Mouse (Mus musculus): ENCODE data around the gene Fxyd2. TPM values are rescaled to one million over a fixed set of nuclear protein-coding genes. Genes with fewer than 3 reads are reported as not detected.
A peak's percentile ranks its signal among the peaks of the same experiment; 100 is the strongest.

The Fxyd2 gene
- polyA plus RNA-seq, 1 experiment from 2014 or later: 13.6 TPM

- H3K4me2 ChIP-seq: no peak overlapping the region
- H3K36me3 ChIP-seq: no peaks in the 10 kb centered on the region
- H3K9me3 ChIP-seq (replicated peaks): no peaks in the 10 kb centered on the region
- no peak overlapping the region for H3K27ac ChIP-seq (replicated peaks)
- 84% methylated on average over 3 of the region's 3 CpGs for WGBS
- H3K4me3 ChIP-seq (replicated peaks): no peak overlapping the region
- H3K9ac ChIP-seq (replicated peaks): no peak overlapping the region
- H3K4me1 ChIP-seq: peaks cover 56% of the 10 kb centered on the region
- H3K27me3 ChIP-seq (replicated peaks): no peaks in the 10 kb centered on the region
- ATAC-seq (ENCODE audit: low FRiP score): no peak
Measured at GRCm38 (mm10) chr9:45373896-45374295, 25.6 kb upstream of the Fxyd2 start.

DNA sequence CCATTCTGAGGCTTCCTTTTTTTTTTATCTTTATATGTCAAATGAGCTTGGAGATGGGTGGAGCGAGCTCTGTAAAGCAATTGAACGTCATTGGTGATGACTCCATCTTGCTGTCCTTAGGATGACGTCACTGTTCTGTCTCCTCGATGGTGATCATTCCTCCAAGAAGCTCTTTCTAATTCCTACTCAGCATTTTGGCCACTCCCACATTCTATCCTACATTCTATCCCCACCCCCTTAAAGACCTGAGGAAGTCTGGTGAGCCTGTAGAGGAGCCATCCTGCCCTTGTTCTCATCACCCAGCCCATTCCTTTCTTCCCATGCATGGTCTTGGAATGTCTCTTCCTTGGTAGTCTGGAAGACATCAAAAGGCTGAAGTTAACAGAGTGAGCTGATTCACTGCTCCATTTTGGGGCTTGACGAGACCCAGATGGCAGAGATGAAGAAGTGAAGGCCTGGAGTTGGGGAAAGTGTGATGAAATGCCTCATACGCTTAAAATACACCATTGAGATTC, 24.4 kb upstream of the Fxyd2 start:
- WGBS: 92% methylated on average over 6 of the region's 6 CpGs
- peaks cover 53% of the 10 kb centered on the region for H3K4me1 ChIP-seq
- no peaks in the 10 kb centered on the region for H3K36me3 ChIP-seq
- no peaks in the 10 kb centered on the region for H3K27me3 ChIP-seq (replicated peaks)
- H3K9ac ChIP-seq (replicated peaks): no peak overlapping the region
- H3K4me2 ChIP-seq: no peak overlapping the region
- no peak overlapping the region for H3K4me3 ChIP-seq (replicated peaks)
- H3K9me3 ChIP-seq (replicated peaks): no peaks in the 10 kb centered on the region
- no peak for ATAC-seq (ENCODE audit: low FRiP score)
- no peak overlapping the region for H3K27ac ChIP-seq (replicated peaks)

GRCm38 (mm10) chr9:45376427-45376826, 23.0 kb upstream of the Fxyd2 start:
- 72% methylated on average over 4 of the region's 4 CpGs for WGBS
- no peak overlapping the region for H3K27ac ChIP-seq (replicated peaks)
- H3K9me3 ChIP-seq (replicated peaks): no peaks in the 10 kb centered on the region
- no peak overlapping the region for H3K4me2 ChIP-seq
- peaks cover 60% of the 10 kb centered on the region for H3K4me1 ChIP-seq
- H3K36me3 ChIP-seq: no peaks in the 10 kb centered on the region
- no peak for ATAC-seq (ENCODE audit: low FRiP score)
- H3K4me3 ChIP-seq (replicated peaks): no peak overlapping the region
- no peak overlapping the region for H3K9ac ChIP-seq (replicated peaks)
- no peaks in the 10 kb centered on the region for H3K27me3 ChIP-seq (replicated peaks)

DNA sequence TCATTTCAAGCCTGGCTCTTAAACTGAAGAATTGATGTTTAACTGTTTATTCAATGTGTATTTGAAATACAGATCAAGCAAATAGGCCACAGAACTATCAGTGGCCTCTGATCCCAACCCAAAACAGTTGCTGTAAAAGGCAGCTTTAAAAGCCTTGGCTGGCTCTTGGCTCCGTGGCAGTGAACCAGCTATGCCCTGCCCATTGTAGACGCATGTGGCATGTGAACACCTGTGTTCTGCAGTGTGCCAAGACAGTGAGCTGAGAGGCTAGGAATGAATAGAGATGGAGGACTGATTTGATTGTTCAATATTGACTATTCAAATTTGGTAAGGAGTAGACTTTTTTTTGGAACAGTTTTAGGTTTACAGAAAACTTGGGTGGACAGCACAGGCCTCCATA, 22.6 kb upstream of the Fxyd2 start:
- Histone ChIP-seq H3K4me1 (peaks cover 58% of the 10 kb centered on the region), H3K4me2 (no peak overlapping the region), H3K9ac (replicated peaks) (no peak overlapping the region), H3K27ac (replicated peaks) (no peak overlapping the region), H3K9me3 (replicated peaks) (no peaks in the 10 kb centered on the region), H3K36me3 (no peaks in the 10 kb centered on the region), H3K27me3 (replicated peaks) (no peaks in the 10 kb centered on the region), H3K4me3 (replicated peaks) (no peak overlapping the region)
- ATAC-seq (ENCODE audit: low FRiP score): no peak
- WGBS: 72% methylated on average over 2 of the region's 2 CpGs

DNA sequence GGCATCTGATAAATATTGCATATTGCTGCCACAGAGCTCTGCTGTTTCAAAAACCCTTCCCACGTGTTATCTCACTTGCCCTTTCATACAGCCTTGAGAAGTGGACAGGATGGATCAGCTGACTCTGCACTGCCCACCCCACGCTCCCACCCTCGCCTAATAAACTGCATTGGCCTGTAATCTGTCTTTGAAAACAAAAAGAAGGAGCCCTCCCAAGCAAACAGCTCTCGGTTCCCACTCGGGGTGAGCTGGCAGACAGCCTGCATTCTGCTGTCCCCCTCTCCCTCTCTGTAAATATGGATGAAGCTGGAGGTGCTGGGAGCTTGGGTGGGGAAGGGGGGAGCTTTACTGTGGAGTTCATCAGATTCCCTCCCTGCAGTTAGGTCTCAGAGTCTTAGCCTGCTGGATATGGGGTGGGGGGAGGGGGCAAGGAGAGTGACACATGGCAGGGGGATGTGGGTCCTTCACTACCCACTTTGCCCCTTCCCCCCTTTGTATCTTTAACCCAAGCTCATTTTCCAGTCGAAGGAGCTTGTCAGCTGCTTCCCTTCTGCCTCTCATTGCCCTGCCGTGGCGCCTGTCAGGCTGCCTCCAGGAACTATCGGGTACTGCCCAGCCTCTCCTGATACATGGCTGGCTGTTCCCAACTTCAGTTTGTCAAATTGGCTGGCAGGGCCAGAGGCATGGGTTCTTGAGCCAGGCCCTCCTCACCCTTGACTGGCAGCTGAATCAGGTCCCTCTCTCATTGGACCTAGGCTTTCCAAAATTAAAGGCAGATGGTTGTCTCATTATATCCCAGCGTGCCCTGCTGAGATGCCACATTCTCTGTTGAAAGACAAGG, 18.8 kb upstream of the Fxyd2 start:
- Histone ChIP-seq H3K36me3 (no peaks in the 10 kb centered on the region), H3K27ac (replicated peaks) (peak overlapping the region; percentile 59), H3K4me3 (replicated peaks) (no peak overlapping the region), H3K9me3 (replicated peaks) (no peaks in the 10 kb centered on the region), H3K9ac (replicated peaks) (no peak overlapping the region), H3K4me2 (peak overlapping the region; percentile 5; the same call in 1 of the 2 replicates), H3K27me3 (replicated peaks) (no peaks in the 10 kb centered on the region), H3K4me1 (peaks cover 54% of the 10 kb centered on the region)
- WGBS: 30% methylated on average over 10 of the region's 10 CpGs
- peak; percentile 54 for ATAC-seq (ENCODE audit: low FRiP score)

DNA sequence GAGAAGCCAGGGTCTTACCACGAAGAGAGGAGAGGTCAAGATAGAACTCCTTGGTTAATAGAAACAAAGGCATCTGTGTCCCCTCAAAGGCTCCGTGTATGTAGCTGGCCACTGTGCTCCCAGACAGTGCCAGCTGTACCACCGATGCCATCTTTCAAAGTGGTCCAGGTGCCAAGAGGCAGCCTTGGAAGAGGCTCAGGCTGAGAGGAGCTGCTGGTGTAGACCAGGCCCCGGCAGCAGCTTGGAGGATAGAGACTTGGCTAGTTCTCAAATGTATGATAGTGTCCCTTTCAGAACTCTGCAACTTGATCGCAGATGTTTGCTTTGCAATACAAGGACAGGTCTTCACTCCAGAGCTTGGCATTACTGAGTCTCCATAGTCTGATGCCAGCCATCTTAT, 17.1 kb upstream of the Fxyd2 start:
- no peak overlapping the region for H3K9ac ChIP-seq (replicated peaks)
- no peak overlapping the region for H3K27ac ChIP-seq (replicated peaks)
- H3K36me3 ChIP-seq: no peaks in the 10 kb centered on the region
- no peak for ATAC-seq (ENCODE audit: low FRiP score)
- 73% methylated on average over 5 of the region's 5 CpGs for WGBS
- H3K4me3 ChIP-seq (replicated peaks): no peak overlapping the region
- H3K4me1 ChIP-seq: peaks cover 42% of the 10 kb centered on the region
- H3K4me2 ChIP-seq: no peak overlapping the region
- H3K9me3 ChIP-seq (replicated peaks): no peaks in the 10 kb centered on the region
- no peaks in the 10 kb centered on the region for H3K27me3 ChIP-seq (replicated peaks)

DNA sequence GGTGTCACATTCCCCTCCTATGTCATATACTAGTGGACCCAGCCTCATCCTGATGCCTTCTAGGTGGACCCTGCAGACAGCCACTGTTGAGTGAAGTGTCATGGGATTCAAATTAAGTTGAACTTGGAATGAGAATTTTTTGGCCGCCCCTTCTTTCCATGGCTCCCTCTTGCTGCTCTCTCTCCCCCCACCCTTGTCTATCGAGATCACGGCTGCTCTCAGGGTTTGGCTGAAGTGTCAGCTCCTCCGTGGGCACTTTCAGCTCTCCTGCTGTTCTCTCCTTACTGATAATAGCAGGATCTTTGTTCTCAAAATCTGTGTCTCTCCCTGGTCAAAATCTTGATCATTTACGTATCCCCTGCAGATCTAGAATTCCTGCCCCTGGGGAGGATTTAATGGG, 16.6 kb upstream of the Fxyd2 start:
- no peak for ATAC-seq (ENCODE audit: low FRiP score)

DNA sequence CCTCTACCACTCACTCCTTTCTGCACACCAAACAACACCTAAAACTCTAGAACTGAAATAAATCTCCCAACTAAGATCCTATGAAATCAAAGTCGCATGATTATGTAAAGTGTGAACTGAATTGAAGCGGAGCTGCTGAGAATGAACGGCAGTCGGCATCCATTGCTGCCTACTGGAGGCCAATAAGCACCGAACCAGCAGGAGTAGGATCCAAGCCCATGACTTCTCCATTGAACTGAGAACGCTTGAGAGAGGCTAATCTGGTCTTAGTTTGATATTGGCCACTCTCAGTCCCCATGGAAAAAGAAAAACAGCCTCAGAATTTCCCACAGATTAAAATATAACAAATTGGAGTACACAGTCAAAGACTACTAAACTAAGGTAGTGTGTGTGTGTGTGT, 15.6 kb upstream of the Fxyd2 start:
- Histone ChIP-seq H3K4me3 (replicated peaks) (no peak overlapping the region), H3K9me3 (replicated peaks) (no peaks in the 10 kb centered on the region), H3K27ac (replicated peaks) (no peak overlapping the region), H3K9ac (replicated peaks) (no peak overlapping the region), H3K27me3 (replicated peaks) (no peaks in the 10 kb centered on the region), H3K4me1 (peaks cover 39% of the 10 kb centered on the region), H3K4me2 (no peak overlapping the region), H3K36me3 (no peaks in the 10 kb centered on the region)
- WGBS: 95% methylated on average over 6 of the region's 6 CpGs
- no peak for ATAC-seq (ENCODE audit: low FRiP score)

More for the DNA sequence above, 16.6 kb upstream of the Fxyd2 start:
- Histone ChIP-seq H3K27ac (replicated peaks) (no peak overlapping the region), H3K9ac (replicated peaks) (no peak overlapping the region), H3K4me2 (no peak overlapping the region), H3K36me3 (no peaks in the 10 kb centered on the region), H3K27me3 (replicated peaks) (no peaks in the 10 kb centered on the region), H3K9me3 (replicated peaks) (no peaks in the 10 kb centered on the region), H3K4me1 (peaks cover 42% of the 10 kb centered on the region), H3K4me3 (replicated peaks) (no peak overlapping the region)
- 74% methylated on average over 5 of the region's 5 CpGs for WGBS

GRCm38 (mm10) chr9:45386698-45387097, 12.8 kb upstream of the Fxyd2 start:
- H3K9ac ChIP-seq (replicated peaks): no peak overlapping the region
- 0 out of 2 replicates have a peak, but pooled peaks cover 2% of the 10 kb centered on the region for H3K36me3 ChIP-seq
- no peak overlapping the region for H3K4me2 ChIP-seq
- no peaks in the 10 kb centered on the region for H3K27me3 ChIP-seq (replicated peaks)
- H3K4me1 ChIP-seq: peaks cover 17% of the 10 kb centered on the region; the same call in 1 of the 2 replicates
- no peak overlapping the region for H3K27ac ChIP-seq (replicated peaks)
- no peaks in the 10 kb centered on the region for H3K9me3 ChIP-seq (replicated peaks)
- no peak overlapping the region for H3K4me3 ChIP-seq (replicated peaks)
- no peak for ATAC-seq (ENCODE audit: low FRiP score)
- WGBS: 93% methylated on average over 5 of the region's 5 CpGs

GRCm38 (mm10) chr9:45388385-45388994, 11.0 kb upstream of the Fxyd2 start:
- Histone ChIP-seq H3K27ac (replicated peaks) (no peak overlapping the region), H3K27me3 (replicated peaks) (no peaks in the 10 kb centered on the region), H3K9ac (replicated peaks) (no peak overlapping the region), H3K4me3 (replicated peaks) (no peak overlapping the region), H3K36me3 (peaks cover 18% of the 10 kb centered on the region), H3K9me3 (replicated peaks) (no peaks in the 10 kb centered on the region), H3K4me1 (peaks cover 10% of the 10 kb centered on the region; the same call in 1 of the 2 replicates), H3K4me2 (no peak overlapping the region)
- 45% methylated on average over 12 of the region's 12 CpGs for WGBS
- peak; percentile 87 for ATAC-seq (ENCODE audit: low FRiP score)

- ATAC-seq (ENCODE audit: low FRiP score): no peak
- H3K9me3 ChIP-seq (replicated peaks): no peaks in the 10 kb centered on the region
- no peak overlapping the region for H3K9ac ChIP-seq (replicated peaks)
- no peak overlapping the region for H3K4me2 ChIP-seq
- no peak overlapping the region for H3K27ac ChIP-seq (replicated peaks)
- no peaks in the 10 kb centered on the region for H3K27me3 ChIP-seq (replicated peaks)
- H3K4me1 ChIP-seq: peaks cover 7% of the 10 kb centered on the region; the same call in 1 of the 2 replicates
- H3K36me3 ChIP-seq: peaks cover 29% of the 10 kb centered on the region
- 88% methylated on average over 8 of the region's 8 CpGs for WGBS
- no peak overlapping the region for H3K4me3 ChIP-seq (replicated peaks)
Measured at GRCm38 (mm10) chr9:45389596-45389995, 9.9 kb upstream of the Fxyd2 start.

- no peaks in the 10 kb centered on the region for H3K27me3 ChIP-seq (replicated peaks)
- H3K36me3 ChIP-seq: peaks cover 45% of the 10 kb centered on the region
- WGBS: 82% methylated on average over 7 of the region's 7 CpGs
- no peak overlapping the region for H3K4me3 ChIP-seq (replicated peaks)
- H3K27ac ChIP-seq (replicated peaks): no peak overlapping the region
- ATAC-seq (ENCODE audit: low FRiP score): no peak
- H3K9ac ChIP-seq (replicated peaks): no peak overlapping the region
- no peak overlapping the region for H3K4me2 ChIP-seq
- 0 out of 2 replicates have a peak, but pooled peaks cover 2% of the 10 kb centered on the region for H3K4me1 ChIP-seq
- H3K9me3 ChIP-seq (replicated peaks): no peaks in the 10 kb centered on the region
Measured at GRCm38 (mm10) chr9:45391299-45391698, 8.2 kb upstream of the Fxyd2 start.
